Mouse (Mus musculus) heart, embryonic 13.5 days (tissue): ENCODE data around the gene Tinf2. TPM values are rescaled to one million over a fixed set of nuclear protein-coding genes. Genes with fewer than 3 reads are reported as not detected.

Source experiments
- ATAC-seq: fragments of 200-750 bp; cut with Nextera tagmentation; 2 replicates; pipeline ENCODE4 v1.8.0; 2017; ENCODE audit warnings: moderate TSS enrichment; ENCODE audit not compliant: insufficient number of reproducible peaks, low FRiP score, low TSS enrichment; ENCODE audit errors: extremely low read depth
- H3K27ac ChIP-seq: fragments of 300-500 bp; sonication (generic); replicated peaks from 2 replicates; pipeline ENCODE4 v1.5.1; 2015; ENCODE audit warnings: moderate library complexity, mild to moderate bottlenecking, inconsistent platforms
- H3K27me3 ChIP-seq: fragments of 300-500 bp; sonication (generic); replicated peaks from 2 replicates; pipeline ENCODE4 v1.6.1; 2015; ENCODE audit warnings: mild to moderate bottlenecking, inconsistent platforms
- H3K36me3 ChIP-seq: fragments of 300-500 bp; sonication (generic); 2 replicates; pipeline ENCODE4 v1.6.1; 2015; ENCODE audit warnings: mild to moderate bottlenecking, inconsistent platforms
- H3K4me1 ChIP-seq: fragments of 300-500 bp; sonication (generic); 2 replicates; pipeline ENCODE4 v1.6.1; 2015; ENCODE audit warnings: inconsistent platforms
- H3K4me2 ChIP-seq: fragments of 300-500 bp; sonication (generic); 2 replicates; pipeline ENCODE4 v1.6.1; 2015; ENCODE audit warnings: inconsistent platforms, mild to moderate bottlenecking, moderate library complexity
- H3K4me3 ChIP-seq: fragments of 300-500 bp; sonication (generic); 2 replicates; pipeline ENCODE4 v1.5.1; 2015; ENCODE audit warnings: moderate library complexity, mild to moderate bottlenecking, inconsistent platforms
- H3K9ac ChIP-seq: fragments of 300-500 bp; sonication (generic); 2 replicates; pipeline ENCODE4 v1.6.1; 2015; ENCODE audit warnings: inconsistent platforms, mild to moderate bottlenecking, moderate library complexity
- H3K9me3 ChIP-seq: fragments of 300-500 bp; sonication (generic); 2 replicates; pipeline ENCODE4 v1.6.1; 2016; ENCODE audit warnings: inconsistent platforms
- WGBS: fragments of 180-500 bp; shearing (Covaris S2); methylation state at CpG from one replicate; pipeline ENCODE4 v1.1.7; 2015; ENCODE audit warnings: mixed read lengths; 5-methylcytosine and 5-hydroxymethylcytosine counted together
- polyA plus RNA-seq: library from polyadenylated mRNA; unstranded; fragments of >200 nt; fragmentation: Nextera tagmentation; extraction: Ambion mirVana; gene quantifications from 2 replicates; pipeline ENCODE4 v1.2.1, GENCODE M21; 2015

Gene Tinf2
- polyA plus RNA-seq, 1 experiment from 2014 or later, result 32.1 TPM

DNA sequence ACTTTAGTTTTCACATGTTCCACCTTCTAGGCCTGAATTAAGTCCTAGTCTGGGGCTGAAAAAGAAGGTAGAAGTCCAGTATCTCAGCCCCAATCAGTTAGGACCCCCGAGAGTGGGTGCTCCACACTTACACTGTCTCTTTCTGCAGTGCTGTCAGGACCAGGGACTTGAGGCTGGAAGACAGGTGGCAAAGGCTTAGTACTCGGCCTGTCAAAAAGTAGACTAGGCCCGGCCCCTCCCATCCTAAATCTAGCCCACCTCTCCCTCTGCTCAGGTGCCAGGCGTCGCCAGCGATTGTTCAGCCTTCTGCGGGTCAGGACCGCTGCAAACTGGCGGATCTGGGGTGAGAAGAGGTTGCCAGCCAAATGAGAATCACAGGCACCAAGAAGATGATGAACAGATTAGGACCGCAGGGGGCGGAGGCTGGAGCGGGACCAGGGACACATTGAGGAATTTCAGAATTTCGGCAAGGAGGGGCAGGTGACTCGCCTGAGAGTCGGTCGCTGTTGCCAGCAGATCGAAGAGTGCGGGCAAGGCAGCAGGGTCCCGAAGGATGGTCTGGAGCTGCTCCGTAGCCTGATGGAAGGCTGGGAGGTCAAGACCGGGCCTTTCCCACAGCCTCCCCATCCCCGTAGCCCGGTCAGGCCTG lies 46.6 kb downstream of the Tinf2 start:
- Histone ChIP-seq H3K9me3 (no peaks in the 10 kb centered on the region), H3K27ac (peak overlapping the region; percentile 70), H3K27me3 (no peaks in the 10 kb centered on the region), H3K4me3 (peak overlapping the region; percentile 75), H3K36me3 (peaks cover 85% of the 10 kb centered on the region), H3K9ac (peak overlapping the region; percentile 87), H3K4me1 (peaks cover 19% of the 10 kb centered on the region), H3K4me2 (peak overlapping the region; percentile 88)
- WGBS, result 5% methylated on average over 23 of the region's 23 CpGs
- ATAC-seq, result no peak

DNA sequence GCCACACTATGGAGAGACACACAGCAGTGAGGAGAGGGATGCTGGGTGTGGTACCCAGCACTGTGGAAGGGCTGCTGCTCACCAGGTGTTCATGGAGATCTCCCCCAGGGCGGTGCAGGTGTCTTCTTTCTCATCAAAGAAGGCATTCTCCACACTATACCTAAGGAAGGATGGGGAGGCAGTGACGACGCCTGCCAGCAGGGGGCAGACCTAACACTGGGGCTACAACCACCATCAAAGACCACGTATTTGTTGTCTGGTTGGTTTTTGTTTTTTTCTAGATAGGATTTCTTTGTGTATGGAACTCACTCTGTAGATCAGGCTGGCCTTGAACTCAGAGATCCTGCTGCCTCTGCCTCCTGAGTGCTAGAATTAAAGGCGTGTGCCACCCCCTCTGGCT lies 52.3 kb downstream of the Tinf2 start:
- Histone ChIP-seq H3K27ac (no peak overlapping the region), H3K4me1 (peaks cover 10% of the 10 kb centered on the region), H3K4me3 (no peak overlapping the region), H3K4me2 (no peak overlapping the region), H3K9ac (no peak overlapping the region), H3K9me3 (no peaks in the 10 kb centered on the region), H3K36me3 (peaks cover 100% of the 10 kb centered on the region), H3K27me3 (no peaks in the 10 kb centered on the region)
- 47% methylated on average over 5 of the region's 5 CpGs for WGBS
- no peak for ATAC-seq

DNA sequence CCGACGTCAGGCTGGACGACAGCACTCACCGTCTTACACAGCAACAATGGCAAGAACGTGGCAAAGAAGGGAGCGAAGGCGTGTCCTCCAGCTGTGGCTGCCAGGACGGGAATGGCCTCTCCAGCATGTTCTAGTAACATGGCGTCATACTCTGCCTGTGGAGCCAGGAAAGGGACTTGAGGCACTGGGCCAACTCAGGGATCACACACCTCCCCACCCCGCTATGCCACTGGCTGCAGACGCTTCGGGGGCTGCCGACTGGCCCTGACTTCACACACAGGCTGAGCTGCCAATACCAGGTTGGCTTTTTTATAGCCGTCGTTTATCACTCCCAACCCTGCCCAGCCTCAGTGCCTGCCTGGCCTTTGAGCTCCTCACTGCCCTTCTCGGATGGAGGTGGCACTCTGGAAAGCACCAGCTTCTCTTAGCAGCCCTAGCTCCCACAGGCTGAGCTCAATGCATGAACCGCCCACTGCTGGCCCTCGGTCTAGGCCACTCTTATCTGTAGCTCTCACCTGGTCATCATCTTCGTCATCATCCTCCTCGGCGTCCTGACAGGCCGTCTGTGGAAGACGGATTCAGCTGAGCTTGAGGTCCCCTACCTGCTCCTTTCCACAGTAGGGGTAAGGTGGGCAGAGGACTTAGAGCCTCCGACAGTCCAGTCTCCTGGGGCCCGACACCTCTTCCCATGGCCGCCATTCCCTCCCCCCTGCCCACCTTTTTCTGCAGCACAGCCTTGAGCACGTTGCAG lies 53.4 kb downstream of the Tinf2 start:
- ATAC-seq, result no peak
- no peak overlapping the region for H3K9ac ChIP-seq
- H3K4me1 ChIP-seq, result peaks cover 6% of the 10 kb centered on the region
- no peaks in the 10 kb centered on the region for H3K27me3 ChIP-seq
- H3K36me3 ChIP-seq, result peaks cover 93% of the 10 kb centered on the region
- H3K27ac ChIP-seq, result no peak overlapping the region
- WGBS, result 86% methylated on average over 27 of the region's 27 CpGs
- no peaks in the 10 kb centered on the region for H3K9me3 ChIP-seq
- H3K4me2 ChIP-seq, result no peak overlapping the region
- no peak overlapping the region for H3K4me3 ChIP-seq

Other genes starting within 250 kb of the Tinf2 start
- 64.7 and 68.9 TPM in 2 replicates for gene Dhrs4, start 203.1 kb downstream of the Tinf2 start, polyA plus RNA-seq
- gene Carmil3, start 191.2 kb downstream of the Tinf2 start, polyA plus RNA-seq, result 1.9 TPM in 2 replicates
- gene Cpne6, start 171.4 kb downstream of the Tinf2 start, polyA plus RNA-seq, result 0.43 and 0.47 TPM in 2 replicates
- gene Nrl, start 156.8 kb downstream of the Tinf2 start, polyA plus RNA-seq, result not detected in 2 replicates
- 40.9 and 43.9 TPM in 2 replicates for gene Pck2, start 141.6 kb downstream of the Tinf2 start, polyA plus RNA-seq
- 60.0 and 66.2 TPM in 2 replicates for gene Dcaf11, start 121.8 kb downstream of the Tinf2 start, polyA plus RNA-seq
- gene A730061H03Rik, start 121.4 kb downstream of the Tinf2 start, polyA plus RNA-seq, result 0.56 and 1.3 TPM in 2 replicates
- gene Fitm1, start 106.2 kb downstream of the Tinf2 start, polyA plus RNA-seq, result 100 and 109 TPM in 2 replicates
- 212 and 219 TPM in 2 replicates for gene Psme1, start 103.7 kb downstream of the Tinf2 start, polyA plus RNA-seq
- 14.8 and 19.1 TPM in 2 replicates for gene Emc9, start 96.5 kb downstream of the Tinf2 start, polyA plus RNA-seq
- 191 and 205 TPM in 2 replicates for gene Psme2, start 90.7 kb downstream of the Tinf2 start, polyA plus RNA-seq
- gene Rnf31, start 90.1 kb downstream of the Tinf2 start, polyA plus RNA-seq, result 12.5 and 15.2 TPM in 2 replicates
- 9.7 and 10.1 TPM in 2 replicates for gene Irf9, start 78.2 kb downstream of the Tinf2 start, polyA plus RNA-seq
- gene Rec8, start 63.8 kb downstream of the Tinf2 start, polyA plus RNA-seq, result 13.4 and 15.1 TPM in 2 replicates
- 64.8 and 67.1 TPM in 2 replicates for gene Ipo4, start 45.9 kb downstream of the Tinf2 start, polyA plus RNA-seq
- gene Gm49378, start 43.9 kb downstream of the Tinf2 start, polyA plus RNA-seq, result 1.4 and 1.6 TPM in 2 replicates
- gene Tm9sf1, start 38.0 kb downstream of the Tinf2 start, polyA plus RNA-seq, result 77.8 and 81.5 TPM in 2 replicates
- 0.43 and 0.53 TPM in 2 replicates for gene Tssk4, start 31.6 kb downstream of the Tinf2 start, polyA plus RNA-seq
- 74.3 and 83.3 TPM in 2 replicates for gene Mdp1, start 21.3 kb downstream of the Tinf2 start, polyA plus RNA-seq
- gene Gmpr2, start 9.9 kb downstream of the Tinf2 start, polyA plus RNA-seq, result 39.3 and 47.4 TPM in 2 replicates
- 471 and 507 TPM in 2 replicates for gene Nedd8, start 9.7 kb downstream of the Tinf2 start, polyA plus RNA-seq
- 0.23 and 0.25 TPM in 2 replicates for gene Tgm1, start 32.1 kb upstream of the Tinf2 start, polyA plus RNA-seq
- 22.8 and 23.4 TPM in 2 replicates for gene Rabggta, start 40.4 kb upstream of the Tinf2 start, polyA plus RNA-seq
- 54.8 and 66.9 TPM in 2 replicates for gene Dhrs1, start 63.9 kb upstream of the Tinf2 start, polyA plus RNA-seq
- 22.8 and 23.9 TPM in 2 replicates for gene Nop9, start 63.9 kb upstream of the Tinf2 start, polyA plus RNA-seq
- 1.2 and 2.1 TPM in 2 replicates for gene Cideb, start 76.6 kb upstream of the Tinf2 start, polyA plus RNA-seq
- gene Ltb4r2, start 79.6 kb upstream of the Tinf2 start, polyA plus RNA-seq, result 0.25 and 0.27 TPM in 2 replicates
- 0.48 and 0.71 TPM in 2 replicates for gene Ltb4r1, start 84.1 kb upstream of the Tinf2 start, polyA plus RNA-seq
- 17.7 TPM in 2 replicates for gene Adcy4, start 102.3 kb upstream of the Tinf2 start, polyA plus RNA-seq
- gene Ripk3, start 107.0 kb upstream of the Tinf2 start, polyA plus RNA-seq, result 18.8 and 20.6 TPM in 2 replicates
- gene Nfatc4, start 141.3 kb upstream of the Tinf2 start, polyA plus RNA-seq, result 12.5 and 14.0 TPM in 2 replicates
- gene Nynrin, start 172.2 kb upstream of the Tinf2 start, polyA plus RNA-seq, result 16.5 and 18.2 TPM in 2 replicates
- 0.27 and 0.31 TPM in 2 replicates for gene Cbln3, start 202.6 kb upstream of the Tinf2 start, polyA plus RNA-seq
- 9.5 and 9.8 TPM in 2 replicates for gene Khnyn, start 203.1 kb upstream of the Tinf2 start, polyA plus RNA-seq
- 48.2 and 51.6 TPM in 2 replicates for gene Sdr39u1, start 218.5 kb upstream of the Tinf2 start, polyA plus RNA-seq